Mouse (Mus musculus) forebrain, embryonic 14.5 days (tissue): Measurements from ENCODE around the gene Cachd1. TPM values are rescaled to one million over a fixed set of nuclear protein-coding genes. Genes with fewer than 3 reads are reported as not detected.

Source experiments
- ATAC-seq: fragments of 200-750 bp; cut with Nextera tagmentation; 2 replicates; pipeline ENCODE4 v1.8.0; 2017; ENCODE audit warnings: mild to moderate bottlenecking, moderate library complexity
- DNase-seq: peaks from one replicate; pipeline ENCODE4 v3.0.0-alpha.2; 2015; ENCODE audit warnings: low spot score
- H3K27ac ChIP-seq: fragments of 300-500 bp; sonication (generic); 2 replicates; pipeline ENCODE4 v1.5.1; 2014; ENCODE audit warnings: low read depth, mild to moderate bottlenecking, control low read depth, low read length, moderate library complexity
- H3K27me3 ChIP-seq: fragments of 300-500 bp; sonication (generic); replicated peaks from 2 replicates; pipeline ENCODE4 v1.6.1; 2014; ENCODE audit warnings: low read length, control low read depth, mixed read lengths; ENCODE audit not compliant: control insufficient read depth, insufficient read depth
- H3K36me3 ChIP-seq: fragments of 300-500 bp; sonication (generic); 2 replicates; pipeline ENCODE4 v1.6.1; 2014; ENCODE audit warnings: low read length, control low read depth; ENCODE audit not compliant: control insufficient read depth, insufficient read depth
- H3K4me1 ChIP-seq: fragments of 300-500 bp; sonication (generic); 2 replicates; pipeline ENCODE4 v1.6.1; 2014; ENCODE audit warnings: antibody characterized with exemption, low read length, control low read depth; ENCODE audit not compliant: control insufficient read depth, insufficient read depth
- H3K4me2 ChIP-seq: fragments of 300-500 bp; sonication (generic); 2 replicates; pipeline ENCODE4 v1.6.1; 2014; ENCODE audit warnings: mild to moderate bottlenecking, control low read depth, low read length
- H3K4me3 ChIP-seq: fragments of 300-500 bp; sonication (generic); 2 replicates; pipeline ENCODE4 v1.5.1; 2014; ENCODE audit warnings: low read depth, low read length, control low read depth
- H3K9ac ChIP-seq: fragments of 300-500 bp; sonication (generic); 2 replicates; pipeline ENCODE4 v1.6.1; 2014; ENCODE audit warnings: mild to moderate bottlenecking, low read length, control low read depth, moderate library complexity
- H3K9me3 ChIP-seq: fragments of 300-500 bp; sonication (generic); replicated peaks from 2 replicates; pipeline ENCODE4 v1.6.1; 2016; ENCODE audit warnings: low read length, control low read depth, mixed read lengths; ENCODE audit not compliant: control insufficient read depth
- WGBS: fragments of 180-500 bp; shearing (Covaris S2); extraction: QIAGEN DNeasy Blood & Tissue Kit; methylation state at CpG from one replicate; pipeline ENCODE4 v1.1.7; 2014; 5-methylcytosine and 5-hydroxymethylcytosine counted together
- polyA plus RNA-seq: library from polyadenylated mRNA; unstranded; fragments of >200 nt; fragmentation: Nextera tagmentation; extraction: Ambion mirVana; gene quantifications from 2 replicates; pipeline ENCODE4 v1.2.1, GENCODE M21; 2014

The Cachd1 gene
- 14.9 and 16.2 TPM in 2 replicates for polyA plus RNA-seq

DNA sequence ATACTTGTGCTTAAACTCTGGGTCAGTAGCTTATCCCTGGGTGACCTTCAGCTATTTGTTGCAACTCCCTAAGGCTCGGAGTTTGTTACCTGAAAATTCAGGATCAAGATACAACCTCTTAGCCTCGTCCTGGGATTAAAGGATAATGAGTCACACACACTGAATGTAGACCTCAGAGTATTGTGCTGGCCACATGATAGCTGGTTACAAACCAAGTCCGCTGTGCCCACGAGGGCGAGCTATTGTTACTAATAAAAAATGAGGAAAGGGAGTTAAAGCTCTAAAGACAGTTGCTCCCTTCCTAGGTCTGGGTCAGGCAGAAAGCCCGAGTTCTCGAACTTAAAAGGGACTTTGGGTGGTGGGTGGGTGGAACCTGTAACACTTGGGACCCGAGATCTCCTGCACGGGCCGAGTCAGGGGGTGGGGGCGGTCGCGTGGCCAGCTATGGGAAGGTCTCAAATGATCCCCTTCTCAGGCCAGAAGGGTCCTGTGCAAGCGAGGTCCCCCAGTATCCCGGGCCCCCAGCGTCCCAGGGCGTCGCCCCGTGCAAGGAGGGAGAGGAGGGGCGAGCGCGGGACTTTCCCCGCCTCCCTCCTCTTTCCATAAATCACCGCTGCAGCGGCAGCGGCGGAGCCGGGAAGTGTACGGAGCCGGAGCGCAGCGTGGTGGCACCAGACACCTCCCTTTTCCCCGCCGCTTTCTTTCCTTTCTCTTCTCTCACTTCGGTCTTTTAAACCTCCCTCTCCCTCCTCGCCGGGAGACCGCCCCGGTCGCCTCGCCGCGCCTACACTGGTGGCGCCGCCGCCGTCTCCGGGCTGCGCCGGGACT, at the start of gene Cachd1:
Gene Cachd1, plus strand, starts transcription at position 633 of the 828 bp plus-strand sequence.
- WGBS = under 1% methylated on average over 41 of the region's 50 CpGs
- H3K4me2 ChIP-seq = peak within 1 kb of the TSS; percentile 78
- H3K9ac ChIP-seq = peak within 1 kb of the TSS; percentile 96
- H3K27me3 ChIP-seq = 0 out of 2 replicates have a peak, but pooled peaks cover 3% of the 10 kb centered on the region
- peak; percentile 83 for ATAC-seq
- DNase-seq = peak; percentile 89
- H3K36me3 ChIP-seq = no peaks in the 10 kb centered on the region
- H3K4me1 ChIP-seq = peaks cover 17% of the 10 kb centered on the region
- no peaks in the 10 kb centered on the region for H3K9me3 ChIP-seq
- peak within 1 kb of the TSS; percentile 92 for H3K4me3 ChIP-seq
- H3K27ac ChIP-seq = peak within 1 kb of the TSS; percentile 88

- no peak overlapping the region for H3K27ac ChIP-seq
- H3K27me3 ChIP-seq = no peaks in the 10 kb centered on the region
- peak; percentile 50 for DNase-seq
- H3K4me2 ChIP-seq = no peak overlapping the region
- no peaks in the 10 kb centered on the region for H3K4me1 ChIP-seq
- H3K4me3 ChIP-seq = no peak overlapping the region
- no peaks in the 10 kb centered on the region for H3K36me3 ChIP-seq
- ATAC-seq = no peak
- no peaks in the 10 kb centered on the region for H3K9me3 ChIP-seq
- 88% methylated on average over 5 of the region's 5 CpGs for WGBS
- H3K9ac ChIP-seq = no peak overlapping the region
Measured at GRCm38 (mm10) chr4:100728896-100729479, 47.5 kb upstream of the Cachd1 start.

- 23% methylated on average over 9 of the region's 9 CpGs for WGBS
- Histone ChIP-seq H3K9me3 (no peaks in the 10 kb centered on the region), H3K27ac (peak overlapping the region; percentile 33; the same call in 1 of the 2 replicates), H3K4me3 (no peak overlapping the region), H3K36me3 (no peaks in the 10 kb centered on the region), H3K27me3 (no peaks in the 10 kb centered on the region), H3K4me1 (peaks cover 8% of the 10 kb centered on the region; the same call in 1 of the 2 replicates), H3K4me2 (no peak overlapping the region), H3K9ac (no peak overlapping the region)
- DNase-seq (peak; percentile 17), ATAC-seq (peak; percentile 50; the same call in 1 of the 2 replicates)
Measured at GRCm38 (mm10) chr4:100735098-100735935, 41.2 kb upstream of the Cachd1 start.

DNA sequence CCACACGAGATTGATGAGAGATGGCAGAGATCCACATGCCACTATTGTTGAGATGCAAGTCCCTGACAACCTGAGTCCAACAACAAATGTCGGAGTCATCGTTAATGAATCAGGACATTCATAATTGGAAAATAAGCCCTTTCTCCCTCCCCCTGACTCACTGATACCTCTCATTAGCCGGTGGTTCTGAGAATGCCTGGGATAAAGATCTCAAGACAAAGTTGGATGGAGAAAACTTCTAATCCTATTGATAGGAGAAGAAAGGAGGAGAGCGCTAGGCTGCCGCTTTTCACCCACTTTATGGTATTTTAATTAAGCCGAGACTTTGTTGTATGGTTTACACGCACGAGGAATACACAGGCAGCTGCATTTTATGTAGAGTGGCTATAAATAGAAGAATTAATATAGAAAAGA, 40.5 kb upstream of the Cachd1 start:
- Histone ChIP-seq H3K4me2 (no peak overlapping the region), H3K4me3 (no peak overlapping the region), H3K27me3 (no peaks in the 10 kb centered on the region), H3K27ac (peak overlapping the region; percentile 33; the same call in 1 of the 2 replicates), H3K9me3 (no peaks in the 10 kb centered on the region), H3K4me1 (peaks cover 8% of the 10 kb centered on the region; the same call in 1 of the 2 replicates), H3K9ac (no peak overlapping the region), H3K36me3 (no peaks in the 10 kb centered on the region)
- ATAC-seq = peak; percentile 88
- DNase-seq = peak; percentile 90
- WGBS = 3% methylated on average over 9 of the region's 9 CpGs

DNA sequence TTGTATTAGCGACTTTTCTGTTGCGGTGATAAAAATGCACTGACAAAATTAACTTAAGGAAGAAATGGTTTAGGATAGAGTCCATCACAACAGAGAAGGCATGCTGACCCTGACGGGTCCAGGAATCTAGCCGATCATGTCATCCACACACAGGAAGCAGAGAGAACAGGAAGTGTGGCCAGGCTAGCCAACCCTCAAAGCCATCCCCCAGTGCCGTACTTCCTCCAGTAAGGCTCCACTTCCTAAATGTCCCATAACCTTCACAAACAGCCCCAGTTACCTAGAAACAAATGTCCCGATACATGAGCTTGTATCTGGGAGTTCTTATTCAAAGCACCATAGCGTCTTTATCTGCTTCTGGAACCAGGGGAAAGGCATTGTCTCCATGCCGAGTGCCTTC, 32.9 kb upstream of the Cachd1 start:
- Histone ChIP-seq H3K27me3 (no peaks in the 10 kb centered on the region), H3K4me3 (no peak overlapping the region), H3K9ac (no peak overlapping the region), H3K9me3 (no peaks in the 10 kb centered on the region), H3K36me3 (no peaks in the 10 kb centered on the region), H3K4me2 (no peak overlapping the region), H3K4me1 (no peaks in the 10 kb centered on the region), H3K27ac (no peak overlapping the region)
- ATAC-seq = no peak
- WGBS = 86% methylated on average over 8 of the region's 8 CpGs
- no peak for DNase-seq

DNA sequence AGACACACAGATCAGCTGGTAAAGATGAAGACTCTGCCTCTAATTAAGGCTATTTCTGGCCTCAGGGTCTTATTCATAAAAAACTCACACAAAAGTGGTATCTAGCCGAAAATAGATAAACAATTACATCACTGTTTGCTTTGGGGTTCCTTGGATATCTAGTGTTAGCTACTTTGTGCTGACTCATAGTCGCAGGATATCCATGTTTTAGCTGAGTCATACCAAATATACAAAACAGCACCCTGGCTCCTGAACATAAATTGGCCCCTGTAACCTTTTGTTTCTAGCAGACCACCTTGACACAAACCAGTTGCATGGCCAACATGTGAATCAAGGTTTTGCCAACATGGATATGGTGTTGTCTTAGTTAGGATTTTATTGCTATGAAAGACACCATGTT, 24.2 kb upstream of the Cachd1 start:
- Histone ChIP-seq H3K27ac (no peak overlapping the region), H3K9me3 (no peaks in the 10 kb centered on the region), H3K4me3 (no peak overlapping the region), H3K4me2 (no peak overlapping the region), H3K4me1 (no peaks in the 10 kb centered on the region), H3K36me3 (no peaks in the 10 kb centered on the region), H3K27me3 (no peaks in the 10 kb centered on the region), H3K9ac (no peak overlapping the region)
- ATAC-seq = no peak
- no peak for DNase-seq
- 86% methylated on average over 2 of the region's 2 CpGs for WGBS

DNA sequence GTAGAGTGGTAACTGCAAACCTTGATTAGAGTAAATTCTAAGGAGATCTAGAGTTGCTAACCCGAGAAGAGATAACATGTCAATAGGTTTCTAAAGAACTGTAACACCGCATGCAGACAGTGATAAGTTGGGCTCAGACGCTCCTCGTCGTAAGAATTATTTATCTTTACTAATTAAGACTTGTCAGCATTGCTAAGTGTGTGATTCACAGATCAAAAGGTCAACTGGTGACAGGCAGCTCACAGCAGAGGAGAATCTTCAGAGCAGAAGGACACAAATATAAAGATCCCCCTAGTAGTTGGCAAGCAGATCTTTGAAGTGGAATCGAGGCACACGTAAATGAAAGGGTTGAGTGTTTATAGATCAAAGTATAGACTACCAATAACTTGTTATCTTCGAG, 20.8 kb upstream of the Cachd1 start:
- no peak overlapping the region for H3K4me3 ChIP-seq
- WGBS = 88% methylated on average over 8 of the region's 8 CpGs
- ATAC-seq (no peak), DNase-seq (no peak)
- no peak overlapping the region for H3K27ac ChIP-seq
- H3K4me1 ChIP-seq = no peaks in the 10 kb centered on the region
- H3K4me2 ChIP-seq = no peak overlapping the region
- no peaks in the 10 kb centered on the region for H3K9me3 ChIP-seq
- H3K27me3 ChIP-seq = no peaks in the 10 kb centered on the region
- no peak overlapping the region for H3K9ac ChIP-seq
- no peaks in the 10 kb centered on the region for H3K36me3 ChIP-seq

DNA sequence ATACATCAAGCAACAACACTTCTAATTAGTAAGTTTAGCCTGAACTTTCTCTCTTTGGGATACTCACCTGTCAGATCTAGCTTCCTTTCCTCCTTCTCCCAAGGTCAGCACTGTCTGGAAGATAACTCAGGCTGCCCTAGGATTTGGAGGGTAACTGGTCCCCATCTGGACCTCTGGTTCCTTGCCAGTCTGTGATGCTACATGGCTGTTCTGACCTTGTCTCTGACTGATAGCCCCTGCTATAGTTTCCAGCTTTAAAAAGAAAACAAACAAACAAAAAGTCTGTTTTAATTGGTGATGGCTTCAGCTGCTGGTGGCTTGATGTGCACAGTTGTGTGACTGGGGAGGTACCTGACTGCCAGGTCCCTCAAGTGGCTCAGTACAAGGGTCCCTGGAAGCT, 20.0 kb upstream of the Cachd1 start:
- H3K36me3 ChIP-seq = no peaks in the 10 kb centered on the region
- no peak for DNase-seq
- no peaks in the 10 kb centered on the region for H3K27me3 ChIP-seq
- no peak for ATAC-seq
- no peaks in the 10 kb centered on the region for H3K9me3 ChIP-seq
- no peak overlapping the region for H3K27ac ChIP-seq
- H3K4me2 ChIP-seq = no peak overlapping the region
- no peaks in the 10 kb centered on the region for H3K4me1 ChIP-seq
- H3K9ac ChIP-seq = no peak overlapping the region
- no peak overlapping the region for H3K4me3 ChIP-seq
